Mouse (Mus musculus) liver, postnatal 0 days (tissue): ENCODE measurements around the gene Caskin2.

Source experiments
- CTCF ChIP-seq: sonication (generic); IDR thresholded peaks from 2 replicates; pipeline ENCODE4 v1.5.1; 2016; ENCODE audit warnings: antibody characterized with exemption, low read depth
- EP300 ChIP-seq: IDR thresholded peaks from 2 replicates; pipeline ENCODE4 v1.6.1; 2016; ENCODE audit warnings: antibody characterized with exemption, low read depth, mild to moderate bottlenecking

DNA sequence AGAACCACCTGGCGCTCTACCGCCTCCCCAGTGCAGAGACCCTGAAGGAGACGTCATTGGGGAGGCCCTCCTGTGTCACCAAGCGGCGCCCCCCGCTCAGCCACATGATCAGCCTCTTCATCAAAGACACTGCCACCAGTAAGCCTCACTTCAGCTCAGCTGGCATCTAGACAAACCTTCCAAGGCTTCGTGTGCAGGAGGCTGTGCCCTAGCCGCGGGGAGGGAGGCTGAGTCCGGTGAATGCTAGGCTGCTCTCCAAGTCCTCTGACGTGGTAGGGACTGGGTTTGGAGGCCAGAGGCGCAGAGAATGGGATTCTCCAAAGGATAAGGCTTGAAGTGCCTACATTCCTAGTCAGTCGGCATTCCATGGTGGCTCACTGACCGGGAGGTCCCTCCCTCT, 21.1 kb downstream of the Caskin2 start:
- TF ChIP-seq CTCF (no peak), EP300 (no peak)
